Mouse (Mus musculus): ENCODE data around the gene Prcc. TPM values are rescaled to one million over a fixed set of nuclear protein-coding genes. Genes with fewer than 3 reads are reported as not detected.

Prcc gene
- polyA plus RNA-seq, 1 experiment from 2014 or later, result 15.5 TPM

DNA sequence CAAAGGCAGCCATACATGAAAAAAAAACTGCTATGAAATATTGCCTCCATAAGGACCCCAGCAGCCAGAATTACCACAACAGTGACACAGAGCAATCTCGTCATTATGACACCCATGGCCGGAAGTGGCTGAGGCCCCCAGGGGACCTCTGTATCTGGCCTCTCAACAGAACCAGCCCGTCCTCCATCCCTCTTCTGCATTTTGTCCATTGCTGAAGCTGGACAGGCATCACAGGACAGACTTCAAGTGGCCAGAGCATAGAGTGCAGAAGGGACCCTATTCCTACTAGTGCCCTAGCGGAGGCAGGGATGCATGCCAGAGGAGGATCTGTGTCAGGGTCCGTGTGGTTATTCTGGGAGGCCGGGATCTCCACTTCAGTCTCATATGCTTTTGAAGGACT is 69.2 kb downstream of the Prcc start:
- peaks cover 18% of the 10 kb centered on the region for H3K27me3 ChIP-seq (ENCODE audit: control insufficient read depth, insufficient read depth, low read length)
- 70% methylated on average over 6 of the region's 6 CpGs for WGBS
- no peak; the same call in 1 of the 2 replicates for ATAC-seq (ENCODE audit: low FRiP score)
- H3K36me3 ChIP-seq (replicated peaks; ENCODE audit: control insufficient read depth, insufficient read depth), result no peaks in the 10 kb centered on the region
- no peak overlapping the region for H3K4me2 ChIP-seq (replicated peaks)
- no peak overlapping the region for H3K4me3 ChIP-seq (replicated peaks; ENCODE audit: low read length)
- no peak for DNase-seq (ENCODE audit: low spot score)
- no peaks in the 10 kb centered on the region for H3K9me3 ChIP-seq (ENCODE audit: control insufficient read depth, low read length)
- no peaks in the 10 kb centered on the region for H3K4me1 ChIP-seq (replicated peaks; ENCODE audit: control insufficient read depth, insufficient read depth, low read length)
- no peak overlapping the region for H3K9ac ChIP-seq
- H3K27ac ChIP-seq, result no peak overlapping the region

DNA sequence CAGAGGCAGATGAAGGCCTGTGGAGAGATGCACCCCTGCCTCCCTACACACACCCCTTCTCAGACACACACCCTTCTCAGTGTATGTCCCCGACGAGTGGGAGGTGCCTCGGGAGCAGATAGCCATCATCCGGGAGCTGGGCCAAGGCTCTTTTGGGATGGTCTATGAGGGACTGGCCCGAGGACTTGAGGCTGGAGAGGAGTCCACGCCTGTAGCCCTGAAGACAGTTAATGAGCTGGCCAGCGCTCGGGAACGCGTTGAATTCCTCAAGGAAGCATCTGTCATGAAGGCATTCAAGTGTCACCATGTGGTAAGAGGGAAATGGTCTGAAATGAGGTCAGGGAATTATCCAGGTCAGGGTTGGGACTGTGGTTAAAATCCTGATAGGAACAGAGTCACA is 72.5 kb downstream of the Prcc start:
- 62% methylated on average over 10 of the region's 10 CpGs for WGBS

DNA sequence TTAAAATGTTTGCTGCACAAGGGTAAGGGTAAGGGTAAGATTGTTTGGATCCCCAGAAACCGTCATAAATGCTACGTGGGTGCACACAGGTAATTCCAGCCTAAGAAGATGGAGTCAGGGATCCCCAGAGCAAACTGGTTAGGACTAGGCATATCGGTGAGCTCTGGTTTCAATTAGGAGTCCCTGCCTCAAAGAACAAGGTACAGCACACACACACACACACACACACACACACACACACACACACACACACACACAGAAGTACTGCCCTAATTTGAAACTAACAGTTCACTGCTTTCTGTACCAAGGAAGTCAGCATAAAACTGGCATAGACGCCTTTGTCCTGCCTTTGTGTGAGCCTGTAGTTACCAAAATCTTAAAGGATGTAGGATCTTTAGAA is 73.0 kb downstream of the Prcc start:
- no peaks in the 10 kb centered on the region for H3K9me3 ChIP-seq (ENCODE audit: control insufficient read depth, low read length)
- H3K27ac ChIP-seq, result no peak overlapping the region
- H3K4me3 ChIP-seq (replicated peaks; ENCODE audit: low read length), result no peak overlapping the region
- ATAC-seq (ENCODE audit: low FRiP score), result no peak
- peaks cover 55% of the 10 kb centered on the region for H3K27me3 ChIP-seq (ENCODE audit: control insufficient read depth, insufficient read depth, low read length)
- H3K4me2 ChIP-seq (replicated peaks), result no peak overlapping the region
- 83% methylated on average over 4 of the region's 4 CpGs for WGBS
- H3K4me1 ChIP-seq (replicated peaks; ENCODE audit: control insufficient read depth, insufficient read depth, low read length), result no peaks in the 10 kb centered on the region; the same call in 1 of the 2 replicates
- H3K9ac ChIP-seq, result no peak overlapping the region
- DNase-seq (ENCODE audit: low spot score), result no peak
- H3K36me3 ChIP-seq (replicated peaks; ENCODE audit: control insufficient read depth, insufficient read depth), result no peaks in the 10 kb centered on the region

More for the DNA sequence above, 72.5 kb downstream of the Prcc start:
- Histone ChIP-seq H3K9ac (no peak overlapping the region), H3K4me1 (replicated peaks; ENCODE audit: control insufficient read depth, insufficient read depth, low read length) (no peaks in the 10 kb centered on the region; the same call in 1 of the 2 replicates), H3K27me3 (ENCODE audit: control insufficient read depth, insufficient read depth, low read length) (peaks cover 51% of the 10 kb centered on the region), H3K4me3 (replicated peaks; ENCODE audit: low read length) (no peak overlapping the region), H3K36me3 (replicated peaks; ENCODE audit: control insufficient read depth, insufficient read depth) (no peaks in the 10 kb centered on the region), H3K4me2 (replicated peaks) (no peak overlapping the region), H3K27ac (no peak overlapping the region), H3K9me3 (ENCODE audit: control insufficient read depth, low read length) (no peaks in the 10 kb centered on the region)
- ATAC-seq (ENCODE audit: low FRiP score) (no peak), DNase-seq (ENCODE audit: low spot score) (no peak)

GRCm38 (mm10) chr3:87811297-87811696 is 74.1 kb downstream of the Prcc start:
- no peaks in the 10 kb centered on the region for H3K36me3 ChIP-seq (replicated peaks; ENCODE audit: control insufficient read depth, insufficient read depth)
- no peak for DNase-seq (ENCODE audit: low spot score)
- H3K4me3 ChIP-seq (replicated peaks; ENCODE audit: low read length), result no peak overlapping the region
- no peaks in the 10 kb centered on the region for H3K9me3 ChIP-seq (ENCODE audit: control insufficient read depth, low read length)
- no peak overlapping the region for H3K27ac ChIP-seq
- no peak for ATAC-seq (ENCODE audit: low FRiP score)
- H3K4me1 ChIP-seq (replicated peaks; ENCODE audit: control insufficient read depth, insufficient read depth, low read length), result no peaks in the 10 kb centered on the region; the same call in 1 of the 2 replicates
- WGBS, result 80% methylated on average over 8 of the region's 8 CpGs
- peaks cover 62% of the 10 kb centered on the region for H3K27me3 ChIP-seq (ENCODE audit: control insufficient read depth, insufficient read depth, low read length)
- no peak overlapping the region for H3K4me2 ChIP-seq (replicated peaks)
- H3K9ac ChIP-seq, result no peak overlapping the region

DNA sequence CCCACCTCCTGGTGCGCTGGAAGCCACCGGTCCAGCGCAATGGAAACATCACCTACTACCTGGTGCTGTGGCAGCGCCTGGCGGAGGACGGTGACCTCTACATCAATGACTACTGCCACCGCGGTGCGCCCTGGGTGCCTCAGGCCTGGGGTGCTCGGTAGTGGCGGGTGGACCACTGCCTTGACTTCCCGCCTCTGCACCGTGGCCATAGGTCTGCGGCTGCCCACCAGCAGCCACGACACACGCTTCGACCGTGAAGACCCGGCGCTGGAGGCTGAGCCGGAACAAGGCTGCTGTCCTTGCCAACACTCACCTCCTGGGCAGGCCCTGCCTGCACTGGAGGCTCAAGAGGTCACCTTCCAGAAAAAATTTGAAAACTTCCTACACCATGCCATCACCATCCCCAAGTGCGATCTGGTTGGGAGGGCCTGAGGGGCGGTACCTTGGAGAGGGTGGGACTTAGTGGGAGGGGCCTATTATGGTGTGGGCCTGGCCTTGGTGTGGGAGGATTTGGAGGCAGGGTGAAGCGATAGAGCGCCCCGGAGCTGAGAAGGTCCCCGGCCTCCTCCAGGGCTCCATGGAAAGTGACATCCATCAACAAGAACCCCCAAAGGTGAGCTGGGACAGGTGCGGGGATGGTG is 76.0 kb downstream of the Prcc start:
- no peaks in the 10 kb centered on the region; the same call in 1 of the 2 replicates for H3K4me1 ChIP-seq (replicated peaks; ENCODE audit: control insufficient read depth, insufficient read depth, low read length)
- H3K27ac ChIP-seq, result no peak overlapping the region
- 7% methylated on average over 27 of the region's 28 CpGs for WGBS
- ATAC-seq (ENCODE audit: low FRiP score) (no peak), DNase-seq (ENCODE audit: low spot score) (no peak)
- H3K4me3 ChIP-seq (replicated peaks; ENCODE audit: low read length), result peak overlapping the region; percentile 11
- H3K27me3 ChIP-seq (ENCODE audit: control insufficient read depth, insufficient read depth, low read length), result peaks cover 70% of the 10 kb centered on the region
- H3K36me3 ChIP-seq (replicated peaks; ENCODE audit: control insufficient read depth, insufficient read depth), result no peaks in the 10 kb centered on the region
- peak overlapping the region; percentile 35 for H3K4me2 ChIP-seq (replicated peaks)
- no peaks in the 10 kb centered on the region for H3K9me3 ChIP-seq (ENCODE audit: control insufficient read depth, low read length)
- H3K9ac ChIP-seq, result no peak overlapping the region

Other genes starting within 250 kb of the Prcc start
- gene Lrrc71, start 137.0 kb downstream of the Prcc start, polyA plus RNA-seq (2014; fragmentation: Nextera tagmentation; extraction: Ambion mirVana), result 0.54 and 0.89 TPM in 2 replicates
- gene Ntrk1, start 90.4 kb downstream of the Prcc start, polyA plus RNA-seq (2014; fragmentation: Nextera tagmentation; extraction: Ambion mirVana), result 1.7 and 4.3 TPM in 2 replicates
- gene Insrr, start 88.7 kb downstream of the Prcc start, polyA plus RNA-seq (2014; fragmentation: Nextera tagmentation; extraction: Ambion mirVana), result 0.52 and 1.3 TPM in 2 replicates
- gene Pear1, start 61.3 kb downstream of the Prcc start, polyA plus RNA-seq (2014; fragmentation: Nextera tagmentation; extraction: Ambion mirVana), result 9.9 and 10.2 TPM in 2 replicates
- gene Sh2d2a, start 38.9 kb downstream of the Prcc start, polyA plus RNA-seq (2014; fragmentation: Nextera tagmentation; extraction: Ambion mirVana), result not detected in 2 replicates
- gene Hdgf, start 20.7 kb upstream of the Prcc start, polyA plus RNA-seq (2014; fragmentation: Nextera tagmentation; extraction: Ambion mirVana), result 163 and 179 TPM in 2 replicates
- 50.0 and 53.5 TPM in 2 replicates for gene Mrpl24, start 33.9 kb upstream of the Prcc start, polyA plus RNA-seq (2014; fragmentation: Nextera tagmentation; extraction: Ambion mirVana)
- 17.0 and 18.5 TPM in 2 replicates for gene Isg20l2, start 44.7 kb upstream of the Prcc start, polyA plus RNA-seq (2014; fragmentation: Nextera tagmentation; extraction: Ambion mirVana)
- gene Rrnad1, start 45.1 kb upstream of the Prcc start, polyA plus RNA-seq (2014; fragmentation: Nextera tagmentation; extraction: Ambion mirVana), result 15.8 and 18.1 TPM in 2 replicates
- 48.7 and 56.4 TPM in 2 replicates for gene Crabp2, start 63.1 kb upstream of the Prcc start, polyA plus RNA-seq (2014; fragmentation: Nextera tagmentation; extraction: Ambion mirVana)
- 20.5 and 20.7 TPM in 2 replicates for gene Nes, start 85.5 kb upstream of the Prcc start, polyA plus RNA-seq (2014; fragmentation: Nextera tagmentation; extraction: Ambion mirVana)
- 89.1 and 99.3 TPM in 2 replicates for gene Bcan, start 114.6 kb upstream of the Prcc start, polyA plus RNA-seq (2014; fragmentation: Nextera tagmentation; extraction: Ambion mirVana)
- 0.41 and 0.67 TPM in 2 replicates for gene Hapln2, start 142.0 kb upstream of the Prcc start, polyA plus RNA-seq (2014; fragmentation: Nextera tagmentation; extraction: Ambion mirVana)
- gene Gpatch4, start 157.5 kb upstream of the Prcc start, polyA plus RNA-seq (2014; fragmentation: Nextera tagmentation; extraction: Ambion mirVana), result 29.8 and 30.4 TPM in 2 replicates
- 152 and 167 TPM in 2 replicates for gene Naxe, start 172.9 kb upstream of the Prcc start, polyA plus RNA-seq (2014; fragmentation: Nextera tagmentation; extraction: Ambion mirVana)
- not detected in 2 replicates for gene Ttc24, start 192.7 kb upstream of the Prcc start, polyA plus RNA-seq (2014; fragmentation: Nextera tagmentation; extraction: Ambion mirVana)
- 2.4 and 3.1 TPM in 2 replicates for gene Iqgap3, start 196.4 kb upstream of the Prcc start, polyA plus RNA-seq (2014; fragmentation: Nextera tagmentation; extraction: Ambion mirVana)

Measured in hindbrain, embryonic 14.5 days (tissue).